Mouse (Mus musculus): Measurements from ENCODE around the gene Camta1. TPM values are rescaled to one million over a fixed set of nuclear protein-coding genes. Genes with fewer than 3 reads are reported as not detected.

The Camta1 gene
- polyA plus RNA-seq, 1 experiment from 2014 or later: 122 TPM

GRCm38 (mm10) chr4:151851179-151851578 lies 10.5 kb downstream of the Camta1 start:
- Histone ChIP-seq H3K27ac (no peak overlapping the region), H3K4me1 (0 out of 2 replicates have a peak, but pooled peaks cover 5% of the 10 kb centered on the region), H3K9me3 (no peaks in the 10 kb centered on the region), H3K27me3 (ENCODE audit: poor library complexity, severe bottlenecking) (no peaks in the 10 kb centered on the region), H3K4me3 (no peak overlapping the region), H3K36me3 (replicated peaks) (peaks cover 6% of the 10 kb centered on the region)
- DNase-seq (ENCODE audit: extremely low spot score, low spot score): peak; percentile 29
- WGBS: 73% methylated on average over 2 of the region's 2 CpGs

- 64% methylated on average over 2 of the region's 2 CpGs for WGBS
- Histone ChIP-seq H3K4me1 (peaks cover 5% of the 10 kb centered on the region; the same call in 1 of the 2 replicates), H3K27me3 (ENCODE audit: poor library complexity, severe bottlenecking) (no peaks in the 10 kb centered on the region), H3K27ac (no peak overlapping the region), H3K36me3 (replicated peaks) (no peaks in the 10 kb centered on the region), H3K4me3 (no peak overlapping the region), H3K9me3 (no peaks in the 10 kb centered on the region)
- DNase-seq (ENCODE audit: extremely low spot score, low spot score): no peak
Observed at GRCm38 (mm10) chr4:151842591-151842990, 19.1 kb downstream of the Camta1 start.

GRCm38 (mm10) chr4:151838518-151838917 lies 23.2 kb downstream of the Camta1 start:
- 74% methylated on average over 2 of the region's 2 CpGs for WGBS
- H3K27me3 ChIP-seq (ENCODE audit: poor library complexity, severe bottlenecking): no peaks in the 10 kb centered on the region
- H3K4me1 ChIP-seq: peaks cover 5% of the 10 kb centered on the region; the same call in 1 of the 2 replicates
- 0 out of 2 replicates have a peak, but pooled peaks cover 4% of the 10 kb centered on the region for H3K36me3 ChIP-seq (replicated peaks)
- DNase-seq (ENCODE audit: extremely low spot score, low spot score): no peak
- H3K27ac ChIP-seq: no peak overlapping the region
- H3K9me3 ChIP-seq: no peaks in the 10 kb centered on the region
- no peak overlapping the region for H3K4me3 ChIP-seq

- H3K9me3 ChIP-seq: no peaks in the 10 kb centered on the region
- no peak for DNase-seq (ENCODE audit: extremely low spot score, low spot score)
- no peaks in the 10 kb centered on the region for H3K27me3 ChIP-seq (ENCODE audit: poor library complexity, severe bottlenecking)
- H3K4me3 ChIP-seq: no peak overlapping the region
- 0 out of 2 replicates have a peak, but pooled peaks cover 4% of the 10 kb centered on the region for H3K36me3 ChIP-seq (replicated peaks)
- no peaks in the 10 kb centered on the region for H3K4me1 ChIP-seq
- no peak overlapping the region for H3K27ac ChIP-seq
- 92% methylated on average over 3 of the region's 3 CpGs for WGBS
Observed at GRCm38 (mm10) chr4:151835860-151836259, 25.8 kb downstream of the Camta1 start.

GRCm38 (mm10) chr4:151834536-151834935 lies 27.1 kb downstream of the Camta1 start:
- no peaks in the 10 kb centered on the region for H3K27me3 ChIP-seq (ENCODE audit: poor library complexity, severe bottlenecking)
- H3K4me3 ChIP-seq: no peak overlapping the region
- no peaks in the 10 kb centered on the region for H3K4me1 ChIP-seq
- no peak overlapping the region for H3K27ac ChIP-seq
- WGBS: 92% methylated on average over 10 of the region's 10 CpGs
- H3K9me3 ChIP-seq: no peaks in the 10 kb centered on the region
- H3K36me3 ChIP-seq (replicated peaks): peaks cover 8% of the 10 kb centered on the region; the same call in 1 of the 2 replicates
- DNase-seq (ENCODE audit: extremely low spot score, low spot score): no peak

GRCm38 (mm10) chr4:151833940-151834449 lies 27.7 kb downstream of the Camta1 start:
- Histone ChIP-seq H3K4me3 (no peak overlapping the region), H3K9me3 (no peaks in the 10 kb centered on the region), H3K27ac (no peak overlapping the region), H3K4me1 (no peaks in the 10 kb centered on the region), H3K36me3 (replicated peaks) (peaks cover 14% of the 10 kb centered on the region), H3K27me3 (ENCODE audit: poor library complexity, severe bottlenecking) (no peaks in the 10 kb centered on the region)
- 93% methylated on average over 7 of the region's 7 CpGs for WGBS
- no peak for DNase-seq (ENCODE audit: extremely low spot score, low spot score)

GRCm38 (mm10) chr4:151827840-151828239 lies 33.8 kb downstream of the Camta1 start:
- DNase-seq (ENCODE audit: extremely low spot score, low spot score): no peak
- H3K27ac ChIP-seq: no peak overlapping the region
- no peaks in the 10 kb centered on the region for H3K27me3 ChIP-seq (ENCODE audit: poor library complexity, severe bottlenecking)
- H3K4me3 ChIP-seq: no peak overlapping the region
- no peaks in the 10 kb centered on the region for H3K9me3 ChIP-seq
- 97% methylated on average over 3 of the region's 3 CpGs for WGBS
- H3K36me3 ChIP-seq (replicated peaks): peaks cover 28% of the 10 kb centered on the region
- no peaks in the 10 kb centered on the region for H3K4me1 ChIP-seq

- Histone ChIP-seq H3K4me3 (no peak overlapping the region), H3K27ac (no peak overlapping the region), H3K4me1 (no peaks in the 10 kb centered on the region), H3K36me3 (replicated peaks) (peaks cover 28% of the 10 kb centered on the region), H3K27me3 (ENCODE audit: poor library complexity, severe bottlenecking) (no peaks in the 10 kb centered on the region), H3K9me3 (no peaks in the 10 kb centered on the region)
- DNase-seq (ENCODE audit: extremely low spot score, low spot score): no peak
Observed at GRCm38 (mm10) chr4:151827356-151827755, 34.3 kb downstream of the Camta1 start.

GRCm38 (mm10) chr4:151823963-151824362 lies 37.7 kb downstream of the Camta1 start:
- no peaks in the 10 kb centered on the region for H3K27me3 ChIP-seq (ENCODE audit: poor library complexity, severe bottlenecking)
- H3K27ac ChIP-seq: no peak overlapping the region
- peaks cover 18% of the 10 kb centered on the region for H3K36me3 ChIP-seq (replicated peaks)
- DNase-seq (ENCODE audit: extremely low spot score, low spot score): no peak
- H3K4me1 ChIP-seq: peaks cover 5% of the 10 kb centered on the region
- H3K9me3 ChIP-seq: no peaks in the 10 kb centered on the region
- no peak overlapping the region for H3K4me3 ChIP-seq
- 90% methylated on average over 3 of the region's 3 CpGs for WGBS

GRCm38 (mm10) chr4:151822986-151823385 lies 38.7 kb downstream of the Camta1 start:
- WGBS: 96% methylated on average over 2 of the region's 2 CpGs
- no peak overlapping the region for H3K27ac ChIP-seq

GRCm38 (mm10) chr4:151817981-151818766 lies 43.5 kb downstream of the Camta1 start:
- no peak for DNase-seq (ENCODE audit: extremely low spot score, low spot score)
- Histone ChIP-seq H3K27me3 (ENCODE audit: poor library complexity, severe bottlenecking) (no peaks in the 10 kb centered on the region), H3K36me3 (replicated peaks) (no peaks in the 10 kb centered on the region), H3K9me3 (no peaks in the 10 kb centered on the region), H3K4me1 (peaks cover 14% of the 10 kb centered on the region), H3K4me3 (no peak overlapping the region), H3K27ac (peak overlapping the region; percentile 60)
- 65% methylated on average over 3 of the region's 3 CpGs for WGBS

More at GRCm38 (mm10) chr4:151822986-151823385, 38.7 kb downstream of the Camta1 start:
- peaks cover 14% of the 10 kb centered on the region for H3K4me1 ChIP-seq
- H3K4me3 ChIP-seq: no peak overlapping the region
- peaks cover 8% of the 10 kb centered on the region for H3K36me3 ChIP-seq (replicated peaks)
- DNase-seq (ENCODE audit: extremely low spot score, low spot score): no peak
- H3K27me3 ChIP-seq (ENCODE audit: poor library complexity, severe bottlenecking): no peaks in the 10 kb centered on the region
- no peaks in the 10 kb centered on the region for H3K9me3 ChIP-seq

- DNase-seq (ENCODE audit: extremely low spot score, low spot score): no peak
- H3K36me3 ChIP-seq (replicated peaks): no peaks in the 10 kb centered on the region
- peaks cover 7% of the 10 kb centered on the region for H3K4me1 ChIP-seq
- 95% methylated on average over 4 of the region's 4 CpGs for WGBS
- no peaks in the 10 kb centered on the region for H3K27me3 ChIP-seq (ENCODE audit: poor library complexity, severe bottlenecking)
- no peak overlapping the region for H3K27ac ChIP-seq
- H3K4me3 ChIP-seq: no peak overlapping the region
- H3K9me3 ChIP-seq: no peaks in the 10 kb centered on the region
Observed at GRCm38 (mm10) chr4:151813711-151814110, 48.0 kb downstream of the Camta1 start.

GRCm38 (mm10) chr4:151805685-151806084 lies 56.0 kb downstream of the Camta1 start:
- no peak overlapping the region for H3K27ac ChIP-seq
- H3K36me3 ChIP-seq (replicated peaks): no peaks in the 10 kb centered on the region
- 85% methylated on average over 4 of the region's 4 CpGs for WGBS
- no peaks in the 10 kb centered on the region for H3K27me3 ChIP-seq (ENCODE audit: poor library complexity, severe bottlenecking)
- H3K4me3 ChIP-seq: no peak overlapping the region
- DNase-seq (ENCODE audit: extremely low spot score, low spot score): no peak
- H3K4me1 ChIP-seq: no peaks in the 10 kb centered on the region
- H3K9me3 ChIP-seq: no peaks in the 10 kb centered on the region
